In genomic region chr19:7057722-7058207, GRCm38 (mm10) we compare ENCODE assay signal across 8 mouse cellular contexts. TPM values are rescaled to one million over a fixed set of nuclear protein-coding genes. Genes with fewer than 3 reads are reported as not detected.
DNase-seq lines count a peak whose midpoint lies in the region; ATAC-seq and TF ChIP-seq lines count a peak whose summit lies in the region.

No protein-coding gene starts in this region.

- peak overlapping the region; percentile 98 for H3K27ac ChIP-seq in gastrocnemius, adult 2 months
- H3K27ac ChIP-seq in hindbrain, embryonic 16.5 days (ENCODE audit: low read depth, low read length) = no peak overlapping the region

- H3K4me1 ChIP-seq in hindbrain, embryonic 16.5 days (ENCODE audit: control insufficient read depth, insufficient read depth, low read depth, low read length) = peaks cover 18% of the 10 kb centered on the region

- ATAC-seq in common myeloid progenitor, adult 5-6 weeks (replicated peaks; ENCODE audit: low read depth, poor library complexity, severe bottlenecking) = peak; percentile 93
- peak; percentile 68 for ATAC-seq in hindbrain, embryonic 16.5 days

- no peaks in the 10 kb centered on the region for H3K9me3 ChIP-seq in hindbrain, embryonic 16.5 days (ENCODE audit: control insufficient read depth, low read length)

- peak overlapping the region; percentile 99 for H3K4me2 ChIP-seq in hindbrain, embryonic 16.5 days (ENCODE audit: low read length)

- H3K4me3 ChIP-seq in gastrocnemius, adult 2 months = peak overlapping the region; percentile 96
- H3K4me3 ChIP-seq in hindbrain, embryonic 16.5 days (ENCODE audit: low read length) = peak overlapping the region; percentile 77

- peak overlapping the region; percentile 35; the same call in 1 of the 2 replicates for H3K9ac ChIP-seq in hindbrain, embryonic 16.5 days (ENCODE audit: low read depth, low read length)

- no peaks in the 10 kb centered on the region for H3K36me3 ChIP-seq in hindbrain, embryonic 16.5 days (ENCODE audit: control insufficient read depth, insufficient read depth, low read length)

- WGBS in hindbrain, embryonic 16.5 days = under 1% methylated on average over 15 of the region's 15 CpGs

- H3K27me3 ChIP-seq in hindbrain, embryonic 16.5 days (replicated peaks; ENCODE audit: control insufficient read depth, insufficient read depth, low read length) = peaks cover 3% of the 10 kb centered on the region

- peak; percentile 98 for DNase-seq in ZHBTc4 (ENCODE audit: low read depth, low spot score)
- DNase-seq in gastrocnemius, adult 2 months = peak; percentile 95
- peak; percentile 59 to 69 for DNase-seq in left cerebral cortex, adult 18-20 months (ENCODE audit: low spot score in 2 of 2)
- peak; percentile 87 to 90 for DNase-seq in lung, postnatal 4 days
- peak; percentile 90 for DNase-seq in retina, postnatal 1 day
- peak; percentile 66 for DNase-seq in urinary bladder, adult 2 months (ENCODE audit: low spot score)

- TF ChIP-seq CTCF in gastrocnemius, adult 2 months (IDR thresholded peaks at IDR 0.05) = peak; percentile 62

- intact Hi-C loops in gastrocnemius, adult 2 months (cut with DNase I) = no loop called here

RNA-seq across cellular contexts. Expression of gene Macrod1, which starts 1.2 kb away (rescaled TPM):
- total RNA-seq in common myeloid progenitor, adult 5-6 weeks (2017) = 2.8 and 7.9 TPM in 2 replicates
- total RNA-seq in gastrocnemius, adult 2 months (2021) = 100 to 1,000 TPM; 261 to 294 TPM
- 6.3 and 7.1 TPM in 2 replicates for polyA plus RNA-seq in hindbrain, embryonic 16.5 days (2015; fragmentation: Nextera tagmentation; extraction: Ambion mirVana)
- total RNA-seq in left cerebral cortex, adult 18-20 months (2021) = 10 to 100 TPM; 15.0 to 16.6 TPM
- polyA plus RNA-seq in urinary bladder, adult 2 months (2012; rRNA removed) = 23.7 and 26.2 TPM in 2 replicates

RNA-seq across cellular contexts. Expression of gene Stip1, which starts 18.0 kb away (rescaled TPM):
- 244 and 257 TPM in 2 replicates for total RNA-seq in common myeloid progenitor, adult 5-6 weeks (2017)
- 100 to 1,000 TPM in 1 of 2 experiments, 10 to 100 TPM in 1; 89.9 to 125 TPM for total RNA-seq in gastrocnemius, adult 2 months (2021)
- 214 and 236 TPM in 2 replicates for polyA plus RNA-seq in hindbrain, embryonic 16.5 days (2015; fragmentation: Nextera tagmentation; extraction: Ambion mirVana)
- 100 to 1,000 TPM; 211 to 217 TPM for total RNA-seq in left cerebral cortex, adult 18-20 months (2021)
- polyA plus RNA-seq in urinary bladder, adult 2 months (2012; rRNA removed) = 82.9 and 85.9 TPM in 2 replicates

RNA-seq across cellular contexts. Expression of gene Fermt3, which starts 38.5 kb away (rescaled TPM):
- total RNA-seq in common myeloid progenitor, adult 5-6 weeks (2017) = 221 and 234 TPM in 2 replicates
- total RNA-seq in gastrocnemius, adult 2 months (2021) = under 1 TPM; 0.71 to 0.86 TPM
- 4.0 and 5.7 TPM in 2 replicates for polyA plus RNA-seq in hindbrain, embryonic 16.5 days (2015; fragmentation: Nextera tagmentation; extraction: Ambion mirVana)
- 1 to 10 TPM; 4.0 to 4.5 TPM for total RNA-seq in left cerebral cortex, adult 18-20 months (2021)
- 13.9 and 15.7 TPM in 2 replicates for polyA plus RNA-seq in urinary bladder, adult 2 months (2012; rRNA removed)

RNA-seq across cellular contexts. Expression of gene Flrt1, which starts 47.8 kb away (rescaled TPM):
- not detected in 2 replicates for total RNA-seq in common myeloid progenitor, adult 5-6 weeks (2017)
- under 1 TPM; 0.53 to 0.54 TPM for total RNA-seq in gastrocnemius, adult 2 months (2021)
- polyA plus RNA-seq in hindbrain, embryonic 16.5 days (2015; fragmentation: Nextera tagmentation; extraction: Ambion mirVana) = 8.8 and 11.3 TPM in 2 replicates
- total RNA-seq in left cerebral cortex, adult 18-20 months (2021) = 10 to 100 TPM; 40.9 to 42.8 TPM
- polyA plus RNA-seq in urinary bladder, adult 2 months (2012; rRNA removed) = 0.37 and 0.66 TPM in 2 replicates

Comparison
In these comparisons a context has a peak if more than half of its experiments do, and no peak if none do; other contexts are left out.
1. RNA of gene Macrod1, which starts 1.2 kb away (total RNA-seq): 261 to 294 TPM in gastrocnemius, adult 2 months; 15.0 to 16.6 TPM in left cerebral cortex, adult 18-20 months and 2.8 to 7.9 TPM in common myeloid progenitor, adult 5-6 weeks; every median in the first group is over 10 times any median in the second.
2. RNA of gene Fermt3, which starts 38.5 kb away (total RNA-seq): 221 to 234 TPM in common myeloid progenitor, adult 5-6 weeks; 4.0 to 4.5 TPM in left cerebral cortex, adult 18-20 months and 0.71 to 0.86 TPM in gastrocnemius, adult 2 months; every median in the first group is over 10 times any median in the second.
3. Peak in every context shown above with its lines, with median percentiles within 50 percentile points of each other: DNase-seq.